Mouse (Mus musculus) hindlimb bud, embryonic 11.5 days (tissue): ENCODE measurements at regions not wholly inside any gene's neighbourhood (a gene's known extent, or its start where the extent isn't known, plus 50 kb on each side); places are given as distances from the start of the nearest gene placed in this dataset.

Experiments
- DNase-seq: peaks from one replicate; pipeline ENCODE4 v3.0.0-alpha.2; 2012; ENCODE audit warnings: low read depth, low spot score; ENCODE audit errors: extremely low spot score

DNA sequence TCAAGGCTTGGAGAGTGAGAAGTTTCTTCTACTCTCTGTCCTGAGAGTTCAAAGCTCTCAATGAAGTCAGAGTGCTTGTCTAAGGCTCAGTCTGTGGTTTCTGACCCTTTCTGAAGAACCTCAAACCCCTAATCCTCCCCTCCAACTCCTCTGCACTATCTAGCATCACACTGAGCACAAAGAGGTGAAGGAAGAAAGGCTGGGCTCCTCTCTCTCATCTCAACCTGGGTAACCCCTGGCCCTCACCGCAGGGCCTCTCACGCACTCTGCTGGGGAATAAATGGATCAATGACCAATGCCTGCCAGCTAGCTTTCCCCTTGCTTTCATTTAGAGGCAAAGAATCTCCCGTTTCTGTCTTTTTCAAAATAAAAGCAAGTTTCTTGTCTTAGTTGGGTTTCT, 150.8 kb downstream of the Dad1 start:
- no peak for DNase-seq

DNA sequence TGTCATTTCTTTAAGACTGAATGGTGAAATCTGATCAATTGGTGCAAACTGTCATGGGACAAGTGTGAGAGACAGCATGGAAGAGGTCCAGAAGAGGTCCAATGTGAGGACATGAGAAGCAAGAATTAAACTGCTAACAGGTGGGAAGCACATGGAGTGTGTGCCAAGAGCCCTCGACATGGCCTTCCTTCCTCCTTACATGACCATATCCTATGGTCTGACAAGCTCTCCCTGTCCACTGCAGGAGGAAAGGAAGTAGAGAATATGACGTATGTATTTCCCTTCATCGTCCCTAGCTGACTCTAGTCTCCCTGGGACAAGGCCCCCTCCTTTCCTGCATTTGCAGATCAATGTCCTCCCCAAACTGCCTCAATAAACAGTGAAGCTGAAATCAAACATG, 152.1 kb downstream of the Dad1 start:
- no peak for DNase-seq

DNA sequence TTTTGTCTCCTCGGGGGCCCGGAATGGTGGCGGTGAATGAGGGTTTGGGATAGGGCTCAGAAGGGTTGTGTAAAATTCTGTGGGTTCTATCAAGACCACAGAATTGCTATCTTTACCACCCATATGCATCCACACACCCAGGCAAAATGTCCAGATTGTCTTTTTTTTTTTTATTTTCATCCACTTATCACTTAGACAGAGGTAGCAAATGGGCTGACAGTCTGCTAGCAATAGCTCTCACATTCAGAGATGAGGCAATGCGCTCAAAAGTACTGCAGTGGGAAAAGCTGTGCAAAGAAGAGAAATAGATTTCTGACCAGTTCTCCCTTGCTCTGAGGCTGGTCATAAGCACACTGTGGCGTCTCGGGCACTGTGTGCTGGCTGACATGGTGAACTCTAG, 154.5 kb downstream of the Dad1 start:
- no peak for DNase-seq

DNA sequence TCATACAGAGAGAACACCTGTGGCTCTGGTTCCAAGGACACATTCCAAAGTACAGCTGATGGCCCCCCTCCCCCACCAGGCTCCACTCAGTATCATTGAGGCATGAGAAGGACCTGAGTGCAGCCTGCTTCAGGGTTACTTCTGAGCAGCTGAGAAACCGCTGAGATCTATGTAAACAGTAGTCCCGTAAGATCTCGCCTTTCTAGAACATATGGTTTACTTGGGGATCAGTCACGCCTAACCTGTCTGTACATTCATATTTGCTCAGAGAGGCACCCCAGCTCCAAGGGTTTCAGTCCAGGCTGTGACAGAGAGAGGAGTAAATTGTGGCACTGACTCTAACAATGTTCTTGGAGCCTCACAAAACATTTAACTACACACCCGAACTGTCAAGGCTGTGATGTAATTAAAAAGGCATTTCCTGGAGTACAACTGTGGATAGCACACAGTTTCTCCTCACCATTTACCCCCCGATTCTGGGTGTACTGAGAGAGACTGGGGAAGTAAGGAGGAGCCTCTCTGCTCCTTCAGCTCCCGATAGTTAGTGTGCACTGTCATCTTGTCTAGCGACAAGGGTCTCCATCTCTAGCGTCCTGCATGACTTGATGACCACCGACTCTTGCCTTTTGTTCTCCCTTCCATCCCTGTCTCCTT, 155.7 kb downstream of the Dad1 start:
- no peak for DNase-seq

DNA sequence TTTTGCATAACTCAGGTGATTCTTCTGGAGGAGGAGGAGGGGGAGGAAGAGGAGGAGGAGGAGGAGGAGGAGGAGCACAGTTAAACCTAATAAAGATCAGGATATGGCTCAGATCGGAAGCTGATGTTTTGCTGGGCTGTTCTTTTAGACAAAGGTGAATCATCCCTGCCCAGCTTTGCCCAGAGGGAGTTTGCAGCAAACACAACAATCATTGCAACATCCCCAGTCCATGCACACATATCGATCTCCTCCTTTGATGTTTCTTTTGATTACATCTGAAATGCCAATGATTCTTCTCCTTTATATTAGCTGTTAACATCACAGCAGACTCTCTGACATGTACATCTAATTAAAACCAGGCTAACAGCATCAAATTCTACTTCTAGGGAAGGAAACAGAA, 156.9 kb downstream of the Dad1 start:
- DNase-seq, result no peak

DNA sequence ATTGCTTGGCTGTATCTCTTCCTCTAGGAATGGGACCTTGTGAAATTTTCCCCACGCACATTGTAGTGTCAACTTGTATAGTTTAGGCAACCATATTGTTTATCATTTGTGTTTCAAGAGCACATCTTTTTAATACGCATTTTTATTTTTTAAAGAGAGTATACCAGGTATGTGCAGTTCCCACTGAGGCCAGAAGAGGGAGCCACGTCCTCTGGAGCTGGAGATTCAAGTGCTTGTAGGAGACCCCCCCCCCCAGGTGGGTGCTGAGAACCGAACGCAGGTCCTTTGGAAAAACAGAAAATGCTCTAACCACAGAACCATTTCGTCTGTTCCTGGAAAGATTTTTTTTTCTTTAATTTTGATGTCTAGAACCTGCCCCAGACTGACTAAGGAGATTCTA, 161.5 kb downstream of the Dad1 start:
- no peak for DNase-seq

DNA sequence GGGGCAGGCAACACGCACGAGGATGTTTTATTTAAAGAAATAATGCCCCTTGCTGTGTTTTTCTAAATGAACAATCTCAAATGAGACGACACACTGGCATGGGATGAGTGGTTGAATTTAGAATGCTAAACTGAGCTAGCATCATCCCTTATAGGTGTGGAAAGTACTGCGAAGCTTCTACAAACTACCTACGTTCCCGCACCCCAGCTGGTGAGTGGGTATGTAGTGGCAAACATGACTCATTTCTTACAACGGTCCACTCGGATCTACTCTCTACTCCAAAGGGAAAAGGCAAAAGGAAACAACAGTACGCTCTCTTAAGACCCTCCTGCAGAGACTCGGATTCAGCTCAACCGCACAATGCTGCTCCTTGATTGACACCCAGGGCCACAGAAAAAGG, 167.2 kb downstream of the Dad1 start:
- no peak for DNase-seq

DNA sequence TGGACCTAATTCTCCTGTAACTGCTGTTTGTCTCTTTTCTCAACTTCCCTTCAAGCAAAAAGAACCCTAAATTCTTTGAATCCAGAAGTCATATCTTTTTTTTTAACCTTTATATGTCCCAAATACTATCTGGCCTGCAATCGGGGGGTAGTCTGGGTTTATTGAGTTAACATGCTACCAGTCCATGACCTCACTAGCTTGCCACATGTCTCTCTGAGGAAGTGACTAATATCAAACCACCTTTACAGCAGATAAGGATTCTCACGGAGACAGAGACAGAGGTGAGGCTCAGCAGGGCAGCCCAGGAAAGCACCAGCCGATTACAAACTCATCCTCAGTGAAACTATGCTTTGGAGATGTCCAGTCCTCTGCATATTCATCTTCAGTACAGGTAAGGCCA, 179.2 kb downstream of the Dad1 start:
- no peak for DNase-seq

DNA sequence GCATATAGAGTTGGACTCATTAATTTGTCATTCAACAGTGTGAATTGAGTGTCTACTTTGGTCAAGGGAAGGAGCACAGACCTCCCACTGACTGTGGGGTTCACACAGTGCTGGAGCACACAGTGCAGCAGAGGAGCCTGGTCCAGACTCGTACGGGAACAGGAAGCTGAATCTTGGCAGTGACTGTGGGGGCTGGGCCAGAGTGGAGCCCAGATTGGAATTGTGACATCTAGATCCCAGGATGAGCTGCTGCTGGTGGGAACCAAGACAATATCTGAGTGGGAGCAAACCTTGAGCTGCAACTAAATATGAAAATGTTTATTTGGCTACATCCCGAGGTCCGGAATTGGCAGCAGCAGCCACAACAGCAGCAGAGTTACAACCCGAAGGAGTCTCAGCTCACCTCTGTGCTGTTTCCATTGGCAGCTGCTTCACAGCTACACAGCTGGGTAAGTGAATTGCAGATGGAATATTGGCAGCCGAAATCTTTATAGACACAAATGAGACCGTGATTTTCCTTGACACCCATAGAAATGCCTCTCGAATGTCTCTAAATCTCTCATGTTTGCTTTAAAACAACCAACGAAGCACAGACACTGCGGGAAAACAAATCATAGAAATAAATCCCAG, 181.5 kb downstream of the Dad1 start:
- DNase-seq, result no peak

DNA sequence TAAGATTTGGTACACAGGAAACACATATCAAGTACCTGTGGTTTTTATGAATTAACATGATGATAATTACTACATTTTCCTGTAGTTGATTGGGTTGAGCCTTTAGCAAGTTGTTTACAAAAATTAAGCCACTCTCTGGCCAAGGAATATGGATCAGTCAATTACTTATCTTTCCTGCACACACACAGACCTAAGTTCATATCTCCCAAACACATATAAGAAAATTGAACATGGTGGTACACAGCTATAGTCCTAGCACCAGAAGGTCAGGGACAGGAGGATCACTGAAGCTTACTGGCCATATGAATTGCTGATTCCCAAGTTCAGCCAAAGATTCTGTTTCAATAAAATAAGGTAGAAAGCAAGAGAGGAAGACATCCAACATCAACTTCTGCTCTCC, 183.7 kb downstream of the Dad1 start:
- no peak for DNase-seq

DNA sequence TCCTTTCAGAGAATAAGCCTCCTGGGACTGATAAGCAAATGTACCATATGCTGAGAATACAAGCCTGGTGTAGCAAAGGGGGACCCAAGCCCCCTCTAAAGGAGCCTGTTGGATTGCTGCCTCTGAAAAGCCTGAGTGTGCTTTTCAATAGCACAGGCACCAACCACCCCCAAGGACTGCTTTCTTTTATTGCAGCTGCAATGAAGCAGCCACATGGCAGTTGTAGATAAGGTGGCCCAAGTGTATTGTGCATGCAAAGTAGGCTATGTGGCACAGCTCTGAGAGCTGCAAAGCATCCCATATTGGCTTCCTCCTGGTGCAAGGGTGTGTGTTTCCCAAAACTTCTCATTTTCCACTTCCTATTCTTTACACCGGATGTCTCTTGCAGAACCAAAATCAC, 185.2 kb downstream of the Dad1 start:
- no peak for DNase-seq

DNA sequence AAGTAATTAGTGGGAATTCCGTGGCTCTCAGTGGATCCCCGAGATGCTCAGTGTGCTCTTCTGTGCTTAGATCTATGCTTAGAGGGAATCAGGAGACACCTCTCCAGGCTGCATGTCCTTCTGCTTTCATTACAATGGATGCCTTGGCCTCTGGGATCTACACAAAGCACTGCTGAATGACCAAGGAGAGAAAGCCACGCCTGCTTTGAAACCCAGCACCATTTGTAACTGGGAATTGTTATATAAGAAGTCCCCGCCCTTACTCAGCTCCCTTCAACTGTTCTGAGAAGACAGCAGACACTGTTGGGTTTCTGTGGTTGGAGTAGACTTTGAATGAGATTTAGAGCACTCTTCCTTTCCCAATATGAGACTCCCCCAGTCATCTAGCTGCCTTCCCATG, 188.4 kb downstream of the Dad1 start:
- DNase-seq, result no peak

DNA sequence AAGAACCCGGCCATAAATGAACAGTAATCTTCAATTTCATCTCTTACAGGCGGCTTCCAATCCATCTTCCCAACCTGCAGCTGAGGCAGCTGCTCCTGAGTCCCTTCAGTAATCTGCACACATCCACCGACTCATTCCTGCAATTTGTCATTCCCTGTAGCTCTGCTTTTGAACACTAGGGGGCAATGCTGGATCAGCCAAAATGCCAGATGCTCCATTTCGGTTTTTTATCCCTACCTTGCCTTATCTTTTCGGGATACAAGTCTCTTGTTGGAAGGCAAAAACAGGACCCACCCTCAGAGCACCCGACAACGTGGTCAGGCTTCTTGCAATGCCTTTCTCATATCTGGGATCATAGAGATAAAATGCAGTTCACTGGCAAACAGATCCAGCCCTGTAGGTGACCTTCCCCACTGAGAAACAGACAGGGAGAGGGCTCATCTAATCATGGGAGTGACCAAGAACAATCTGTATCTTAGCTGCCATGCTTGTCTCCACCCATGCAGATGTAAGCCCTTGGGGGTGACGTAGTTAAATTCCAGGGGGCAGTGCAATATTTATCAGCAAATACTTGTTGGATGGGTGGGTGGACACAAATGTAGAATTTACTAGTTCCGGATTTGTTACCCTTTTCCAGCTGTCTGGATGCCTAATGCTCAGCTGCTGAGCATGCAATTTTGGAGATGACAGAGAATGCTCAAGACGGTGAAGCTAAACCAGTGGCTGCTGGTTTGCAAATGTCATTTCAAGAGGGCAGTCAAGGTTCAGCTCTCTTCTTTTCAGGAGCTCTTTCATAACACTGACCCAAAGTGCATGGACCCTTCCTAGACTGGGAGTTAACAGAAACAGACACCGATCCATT, 189.1 kb downstream of the Dad1 start:
- DNase-seq, result peak; percentile 60

DNA sequence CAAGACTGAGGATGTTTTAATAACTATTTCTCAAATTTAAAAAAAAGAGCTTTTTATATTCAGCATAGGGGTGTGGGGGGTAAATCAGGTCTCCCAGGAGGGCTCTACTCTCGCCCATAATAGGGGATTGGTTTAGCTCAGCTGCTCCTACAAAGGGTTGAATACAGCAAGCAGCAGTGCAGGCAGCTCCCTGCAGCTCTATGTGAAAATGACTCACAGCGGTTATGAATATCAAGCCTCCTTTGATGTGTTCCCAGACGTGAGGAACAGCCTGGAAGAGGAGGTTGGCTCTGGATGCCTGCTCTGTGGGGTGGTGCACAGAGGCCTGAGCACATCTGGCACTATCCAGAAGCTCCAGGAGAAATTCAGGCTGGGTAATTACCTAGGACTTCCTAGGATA, 192.3 kb downstream of the Dad1 start:
- DNase-seq, result no peak

DNA sequence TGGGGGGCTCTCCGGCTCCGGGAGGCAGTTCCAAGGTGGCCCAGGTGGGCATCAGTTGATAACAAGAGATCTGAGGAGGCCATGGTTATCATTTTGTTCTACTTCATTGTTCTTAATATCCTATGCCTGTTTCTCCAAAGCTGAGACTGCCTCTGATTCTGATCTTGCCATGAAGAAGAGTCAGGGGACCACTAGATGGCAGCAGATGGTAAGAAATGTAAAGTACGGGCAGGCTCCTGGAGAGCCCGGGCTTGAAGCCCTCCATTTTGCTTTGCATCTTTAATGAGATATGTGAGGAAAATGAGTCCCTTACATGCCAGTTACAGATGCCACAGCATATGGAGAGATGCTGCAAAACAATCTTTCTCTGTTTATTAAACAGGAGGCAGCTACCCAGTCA, 194.1 kb downstream of the Dad1 start:
- peak; percentile 83 for DNase-seq

DNA sequence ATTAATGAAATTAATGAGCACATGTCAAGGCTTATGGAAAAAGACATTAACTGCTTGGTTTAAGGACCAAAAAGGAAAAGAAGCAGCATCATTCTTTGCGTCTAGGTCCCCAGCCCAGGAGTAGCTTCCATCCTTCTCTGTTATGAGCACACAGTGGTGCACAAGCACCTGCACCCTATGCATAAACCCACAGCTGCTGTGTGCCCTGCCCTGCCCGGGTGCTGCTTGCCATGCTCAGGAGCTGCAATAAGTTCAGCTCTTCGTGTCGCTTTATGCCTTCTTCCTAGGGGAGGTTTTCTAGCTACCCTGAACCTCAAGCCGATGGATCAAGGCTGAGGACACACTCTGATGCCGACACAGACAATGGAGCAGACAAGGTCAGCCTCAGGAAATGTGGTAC, 194.8 kb downstream of the Dad1 start:
- no peak for DNase-seq

DNA sequence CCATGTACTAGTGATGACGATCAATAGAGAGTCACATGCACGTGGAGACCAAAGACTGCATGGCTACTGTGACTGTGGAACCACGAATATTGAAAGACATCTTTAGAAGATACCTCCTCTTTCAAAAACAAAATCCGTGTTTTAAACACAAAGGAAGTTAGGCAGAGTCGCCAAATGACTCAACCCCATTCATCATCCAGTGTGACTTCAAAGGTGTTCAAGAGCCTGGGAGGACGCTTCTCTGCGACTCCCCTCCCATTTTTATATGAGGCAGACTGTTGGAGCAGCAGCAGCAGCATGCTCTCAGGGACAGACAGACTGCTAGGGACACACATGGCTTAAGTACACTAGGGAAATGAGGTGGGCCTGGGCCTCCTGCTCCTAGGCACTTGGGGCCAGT, 197.2 kb downstream of the Dad1 start:
- DNase-seq, result no peak

DNA sequence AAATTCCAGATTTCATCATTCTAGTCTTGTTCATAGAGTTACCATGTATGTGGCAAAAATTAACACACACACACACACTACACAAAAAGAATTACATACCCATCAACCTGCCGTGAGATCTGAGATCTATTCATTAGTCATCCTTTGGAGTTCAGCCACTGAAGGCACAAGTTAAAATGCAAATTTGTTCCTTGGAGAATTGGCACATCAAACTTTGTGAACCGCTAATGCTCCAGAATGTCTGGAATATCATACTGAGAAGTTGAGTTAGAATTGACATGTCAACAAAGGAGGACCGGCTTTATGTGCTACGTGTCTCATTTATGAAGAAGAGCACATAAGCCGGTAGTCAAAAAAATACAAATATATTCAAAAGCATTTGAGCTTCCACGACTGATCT, 198.5 kb downstream of the Dad1 start:
- DNase-seq, result no peak

DNA sequence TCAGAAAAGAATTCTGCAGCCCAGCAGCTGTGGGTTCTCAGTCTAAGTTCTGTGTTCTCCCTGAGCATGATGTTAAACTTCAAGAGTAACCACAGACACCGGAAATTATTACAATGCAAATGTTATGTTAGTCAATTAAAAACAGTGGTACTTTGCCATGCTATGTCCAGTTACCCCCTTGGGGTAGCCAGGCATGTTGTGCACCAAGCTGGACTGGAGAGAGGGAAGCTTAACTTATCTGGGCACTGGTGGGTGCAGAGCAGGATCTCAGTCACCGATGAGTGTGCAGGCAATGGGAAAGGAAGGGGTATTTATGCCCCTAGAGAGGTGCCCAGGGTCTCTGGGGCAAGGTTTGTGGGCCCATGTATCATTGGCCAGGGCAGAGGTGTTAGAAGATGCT, 211.6 kb downstream of the Dad1 start:
- no peak for DNase-seq

DNA sequence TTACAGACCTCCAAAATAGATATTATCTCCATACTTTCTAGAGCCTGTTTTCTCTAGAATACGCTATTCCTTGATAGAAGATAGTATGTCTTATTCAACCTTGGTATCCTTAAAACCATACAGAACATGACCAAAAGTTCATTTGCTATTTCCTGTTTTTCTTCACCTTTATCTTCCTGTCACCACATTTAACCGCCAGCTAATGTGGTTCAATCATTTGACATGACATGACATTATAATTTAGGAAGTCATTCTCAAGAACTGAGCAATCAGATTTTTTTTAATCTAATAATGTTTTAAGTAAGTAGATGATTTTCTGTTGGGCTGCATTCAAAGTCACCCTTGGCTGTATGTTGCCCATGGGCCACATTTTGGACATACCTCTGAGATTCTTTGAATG, 213.3 kb downstream of the Dad1 start:
- DNase-seq, result no peak

DNA sequence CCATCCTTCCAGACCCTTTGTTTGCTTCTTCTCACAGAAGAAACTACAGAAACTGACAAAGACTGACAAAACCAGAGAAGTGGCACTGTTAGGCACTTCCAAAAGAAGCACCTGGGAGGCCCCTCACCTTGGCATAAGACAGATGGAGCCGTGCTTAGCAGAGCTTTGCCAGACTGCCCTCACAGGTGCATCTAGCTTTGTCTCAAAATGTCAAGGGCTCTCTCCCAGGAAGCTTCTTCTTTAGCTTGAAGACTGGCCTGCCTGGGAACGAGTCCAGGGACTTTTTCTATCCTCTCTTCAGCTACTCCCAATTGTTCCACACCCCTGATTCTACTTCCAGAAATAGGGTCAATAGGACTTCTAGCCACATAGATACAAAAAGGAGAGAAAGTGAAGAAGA, 219.4 kb downstream of the Dad1 start:
- DNase-seq, result no peak

DNA sequence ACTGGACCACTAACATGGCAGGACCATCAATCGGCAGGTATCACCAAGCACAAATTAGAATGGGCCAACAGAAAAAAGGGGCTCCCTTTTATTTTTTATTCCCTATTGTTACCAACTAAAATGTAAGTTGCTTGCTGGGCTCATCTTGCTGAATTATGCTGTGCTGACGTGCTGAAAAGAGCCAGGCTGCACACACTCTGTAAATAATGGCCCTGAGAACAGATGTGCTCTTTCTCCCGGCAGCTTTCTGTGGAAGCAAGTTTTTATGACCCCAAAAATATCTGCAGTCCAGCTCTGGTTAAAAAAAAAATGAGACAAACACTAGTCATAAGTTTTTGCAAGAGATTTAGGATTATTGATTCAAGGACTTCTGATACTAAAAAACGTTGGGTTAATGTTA, 230.4 kb downstream of the Dad1 start:
- peak; percentile 18 for DNase-seq
